Mouse (Mus musculus) liver, postnatal 0 days (tissue): Measurements from ENCODE around the gene Znhit1. TPM values are rescaled to one million over a fixed set of nuclear protein-coding genes. Genes with fewer than 3 reads are reported as not detected.
A peak's percentile ranks its signal among the peaks of the same experiment; 100 is the strongest.

ENCODE experiments used
- ATAC-seq: fragments of 200-750 bp; cut with Nextera tagmentation; 2 replicates; pipeline ENCODE4 v1.8.0; 2017; ENCODE audit warnings: mild to moderate bottlenecking, moderate library complexity
- DNase-seq: peaks from one replicate; pipeline ENCODE4 v3.0.0-alpha.2; 2016
- H3K27ac ChIP-seq: fragments of 300-500 bp; sonication (generic); 2 replicates; pipeline ENCODE4 v1.5.1; 2014; ENCODE audit warnings: antibody characterized with exemption, moderate library complexity, mild to moderate bottlenecking, low read depth
- H3K27me3 ChIP-seq: fragments of 300-500 bp; sonication (generic); 2 replicates; pipeline ENCODE4 v1.6.1; 2014; ENCODE audit warnings: low read length, control low read depth, mixed read lengths; ENCODE audit not compliant: insufficient read depth
- H3K36me3 ChIP-seq: fragments of 300-500 bp; sonication (generic); replicated peaks from 2 replicates; pipeline ENCODE4 v1.6.1; 2014; ENCODE audit warnings: mild to moderate bottlenecking, control low read depth, low read length, moderate library complexity, mixed read lengths; ENCODE audit not compliant: insufficient read depth
- H3K4me1 ChIP-seq: fragments of 300-500 bp; sonication (generic); 2 replicates; pipeline ENCODE4 v1.6.1; 2014; ENCODE audit warnings: antibody characterized with exemption, mild to moderate bottlenecking, control low read depth; ENCODE audit not compliant: insufficient read depth
- H3K4me2 ChIP-seq: fragments of 300-500 bp; sonication (generic); 2 replicates; pipeline ENCODE4 v1.6.1; 2014; ENCODE audit warnings: low read depth, mild to moderate bottlenecking, low read length, moderate library complexity, mixed read lengths
- H3K4me3 ChIP-seq: fragments of 300-500 bp; sonication (generic); 2 replicates; pipeline ENCODE4 v1.5.1; 2014; ENCODE audit warnings: low read depth, low read length
- H3K9ac ChIP-seq: fragments of 300-500 bp; sonication (generic); replicated peaks from 2 replicates; pipeline ENCODE4 v1.6.1; 2014; ENCODE audit warnings: mild to moderate bottlenecking, moderate library complexity
- H3K9me3 ChIP-seq: fragments of 300-500 bp; sonication (generic); 2 replicates; pipeline ENCODE4 v1.6.1; 2016; ENCODE audit warnings: mild to moderate bottlenecking, control low read depth, low read length, mixed read lengths
- CTCF ChIP-seq: sonication (generic); IDR thresholded peaks from 2 replicates; pipeline ENCODE4 v1.5.1; 2016; ENCODE audit warnings: antibody characterized with exemption, low read depth
- EP300 ChIP-seq: IDR thresholded peaks from 2 replicates; pipeline ENCODE4 v1.6.1; 2016; ENCODE audit warnings: antibody characterized with exemption, low read depth, mild to moderate bottlenecking
- WGBS: fragments of 180-500 bp; shearing (Covaris S2); extraction: QIAGEN DNeasy Blood & Tissue Kit; methylation state at CpG from one replicate; pipeline ENCODE4 v1.1.7; 2014; ENCODE audit not compliant: insufficient replicate concordance; 5-methylcytosine and 5-hydroxymethylcytosine counted together
- polyA plus RNA-seq: library from polyadenylated mRNA; unstranded; fragments of >200 nt; fragmentation: Nextera tagmentation; extraction: Ambion mirVana; gene quantifications from 2 replicates; pipeline ENCODE4 v1.2.1, GENCODE M21; 2015

Gene Znhit1
- polyA plus RNA-seq, 1 experiment from 2014 or later = 44.1 TPM

GRCm38 (mm10) chr5:137029643-137030415 lies 42.0 kb upstream of the Znhit1 start:
- H3K36me3 ChIP-seq = no peaks in the 10 kb centered on the region
- H3K9ac ChIP-seq = no peak overlapping the region
- peak overlapping the region; percentile 25 for H3K4me3 ChIP-seq
- peaks cover 75% of the 10 kb centered on the region for H3K27me3 ChIP-seq
- DNase-seq = peak; percentile 97
- no peaks in the 10 kb centered on the region for H3K9me3 ChIP-seq
- H3K27ac ChIP-seq = no peak overlapping the region
- H3K4me2 ChIP-seq = peak overlapping the region; percentile 65
- WGBS = 2% methylated on average over 51 of the region's 52 CpGs
- H3K4me1 ChIP-seq = peaks cover 28% of the 10 kb centered on the region
- ATAC-seq = peak; percentile 71
- TF ChIP-seq CTCF (no peak), EP300 (no peak)

GRCm38 (mm10) chr5:137029273-137029585 lies 41.4 kb upstream of the Znhit1 start:
- no peak for ATAC-seq
- Histone ChIP-seq H3K9me3 (no peaks in the 10 kb centered on the region), H3K4me2 (no peak overlapping the region), H3K9ac (no peak overlapping the region), H3K27ac (no peak overlapping the region), H3K4me1 (peaks cover 28% of the 10 kb centered on the region), H3K4me3 (no peak overlapping the region), H3K36me3 (no peaks in the 10 kb centered on the region), H3K27me3 (peaks cover 81% of the 10 kb centered on the region)
- TF ChIP-seq CTCF = no peak
- no peak for TF ChIP-seq EP300
- no peak for DNase-seq
- WGBS = 3% methylated on average over 6 of the region's 8 CpGs

- no peaks in the 10 kb centered on the region for H3K9me3 ChIP-seq
- peaks cover 28% of the 10 kb centered on the region for H3K4me1 ChIP-seq
- no peaks in the 10 kb centered on the region for H3K36me3 ChIP-seq
- no peak overlapping the region for H3K9ac ChIP-seq
- no peak overlapping the region for H3K4me2 ChIP-seq
- DNase-seq (no peak), ATAC-seq (no peak)
- no peak overlapping the region for H3K27ac ChIP-seq
- 5% methylated on average over 27 of the region's 29 CpGs for WGBS
- no peak for TF ChIP-seq CTCF
- no peak for TF ChIP-seq EP300
- H3K27me3 ChIP-seq = peaks cover 85% of the 10 kb centered on the region
- no peak overlapping the region for H3K4me3 ChIP-seq
Observed at GRCm38 (mm10) chr5:137028561-137029272, 40.9 kb upstream of the Znhit1 start.

GRCm38 (mm10) chr5:137026092-137026491 lies 38.3 kb upstream of the Znhit1 start, which contains the start of gene Vgf:
Gene Vgf (plus strand): TSS chr5:137026392.
- DNase-seq (no peak), ATAC-seq (no peak)
- H3K36me3 ChIP-seq = no peaks in the 10 kb centered on the region
- no peaks in the 10 kb centered on the region for H3K9me3 ChIP-seq
- H3K4me1 ChIP-seq = peaks cover 11% of the 10 kb centered on the region
- no peak within 1 kb of the TSS for H3K4me3 ChIP-seq
- H3K9ac ChIP-seq = no peak within 1 kb of the TSS
- H3K27ac ChIP-seq = no peak within 1 kb of the TSS
- H3K4me2 ChIP-seq = no peak within 1 kb of the TSS
- H3K27me3 ChIP-seq = peaks cover 69% of the 10 kb centered on the region
- 21% methylated on average over 4 of the region's 4 CpGs for WGBS
- TF ChIP-seq EP300 = no peak
- TF ChIP-seq CTCF = no peak

GRCm38 (mm10) chr5:137025132-137025531 lies 37.3 kb upstream of the Znhit1 start:
- Histone ChIP-seq H3K9ac (no peak overlapping the region), H3K9me3 (no peaks in the 10 kb centered on the region), H3K36me3 (no peaks in the 10 kb centered on the region), H3K27ac (no peak overlapping the region), H3K4me3 (no peak overlapping the region), H3K27me3 (peaks cover 60% of the 10 kb centered on the region), H3K4me2 (no peak overlapping the region), H3K4me1 (peaks cover 7% of the 10 kb centered on the region)
- ATAC-seq = 0 out of 2 replicates have a peak, but pooled peaks have one; percentile 16
- DNase-seq = peak; percentile 86
- under 1% methylated on average over 23 of the region's 23 CpGs for WGBS
- TF ChIP-seq CTCF (peak; percentile 99), EP300 (no peak)

- WGBS = 45% methylated on average over 3 of the region's 3 CpGs
- TF ChIP-seq EP300 = no peak
- TF ChIP-seq CTCF = no peak
- Histone ChIP-seq H3K9ac (no peak overlapping the region), H3K9me3 (no peaks in the 10 kb centered on the region), H3K4me2 (no peak overlapping the region), H3K27me3 (peaks cover 52% of the 10 kb centered on the region), H3K27ac (no peak overlapping the region), H3K4me3 (no peak overlapping the region), H3K4me1 (no peaks in the 10 kb centered on the region), H3K36me3 (no peaks in the 10 kb centered on the region)
- ATAC-seq = no peak
- DNase-seq = no peak
Observed at GRCm38 (mm10) chr5:137024318-137024717, 36.5 kb upstream of the Znhit1 start.
